Mouse (Mus musculus) lung, adult 2 months (tissue): ENCODE measurements around the gene Hpd. TPM values are rescaled to one million over a fixed set of nuclear protein-coding genes. Genes with fewer than 3 reads are reported as not detected.

Source experiments
- DNase-seq: peaks from one replicate; pipeline ENCODE4 v3.0.0; 2022
- H3K4me1 ChIP-seq: fragments of 200-500 bp; 2 replicates; pipeline ENCODE4 v1.6.1; 2011; ENCODE audit warnings: low read length; ENCODE audit not compliant: control insufficient read depth, insufficient read depth
- H3K4me3 ChIP-seq: fragments of 200-500 bp; replicated peaks from 2 replicates; pipeline ENCODE3; 2011; ENCODE audit warnings: low read depth, mild to moderate bottlenecking, control low read depth, low read length; ENCODE audit errors: extremely low read depth
- CTCF ChIP-seq: fragments of 200-500 bp; IDR thresholded peaks from 2 replicates; pipeline ENCODE4 v1.5.1; 2011; ENCODE audit warnings: mild to moderate bottlenecking, low read length, control low read depth; ENCODE audit not compliant: insufficient read depth
- POLR2A ChIP-seq: fragments of 200-500 bp; IDR thresholded peaks from 2 replicates; pipeline ENCODE4 v1.6.1; 2011; ENCODE audit warnings: low read depth, mild to moderate bottlenecking, control low read depth, low read length, borderline replicate concordance; ENCODE audit errors: extremely low read depth
- WGBS: fragments of 180-500 bp; shearing (Covaris S2); methylation state at CpG from one replicate; pipeline ENCODE4 v1.1.7; 2018; 5-methylcytosine and 5-hydroxymethylcytosine counted together
- polyA plus RNA-seq: library from polyadenylated mRNA; depleted of rRNA; stranded (reverse); fragments of >200 nt; gene quantifications from 2 replicates; pipeline ENCODE4 v1.2.3, GENCODE M21; 2012; rRNA removed

Gene Hpd
- polyA plus RNA-seq, 1 experiment, result 2.2 TPM

DNA sequence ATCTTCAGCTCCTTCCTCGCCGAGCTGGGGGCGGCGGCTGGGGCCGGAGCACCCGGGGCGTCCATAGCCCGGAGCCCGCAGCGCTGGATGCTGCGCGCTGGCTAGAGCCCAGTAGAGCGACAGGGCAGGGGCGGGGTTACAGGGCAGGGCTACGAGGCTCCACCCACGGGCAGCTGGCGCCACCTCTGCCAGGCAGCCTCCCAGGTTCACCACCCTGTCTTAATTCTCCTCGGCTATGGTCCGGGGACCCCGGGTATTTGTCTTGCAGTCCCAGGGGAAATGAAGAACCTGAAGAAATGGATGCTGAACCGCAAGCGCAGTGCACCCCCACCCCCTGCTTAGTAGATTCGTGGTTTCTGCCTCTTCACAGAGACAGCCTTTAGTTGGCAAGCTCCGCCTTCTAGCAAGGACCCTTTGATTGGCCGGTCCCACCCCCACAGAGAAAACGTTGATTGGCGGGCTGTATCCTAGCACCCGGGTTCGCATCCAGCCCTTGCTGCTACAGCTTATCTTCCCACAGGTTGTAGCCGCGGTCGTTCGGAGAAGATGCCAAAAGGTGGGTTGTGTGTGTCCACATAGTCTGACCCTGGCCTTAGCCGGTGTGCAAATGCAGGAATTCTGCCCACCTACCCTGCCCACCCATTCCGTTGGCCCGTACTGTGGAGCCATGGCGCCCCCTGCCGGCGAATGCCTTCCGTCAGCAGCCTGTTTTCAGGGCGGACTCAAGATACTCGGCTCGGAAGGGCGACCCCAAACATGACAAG, 50.0 kb downstream of the Hpd start, which contains the start of gene Rhof:
Rhof (minus strand) TSS at position 385 of the 764 bp plus-strand sequence.
- Histone ChIP-seq H3K4me1 (peaks cover 27% of the 10 kb centered on the region), H3K4me3 (peak within 1 kb of the TSS; percentile 47)
- WGBS, result 3% methylated on average over 44 of the region's 44 CpGs
- TF ChIP-seq CTCF (peak; percentile 73), POLR2A (peak; percentile 23; the same call in 1 of the 2 replicates)
- DNase-seq, result peak; percentile 86

GRCm38 (mm10) chr5:123130814-123131148, 51.7 kb downstream of the Hpd start:
- no peak for DNase-seq
- 76% methylated on average over 5 of the region's 5 CpGs for WGBS
- H3K4me1 ChIP-seq, result peaks cover 16% of the 10 kb centered on the region
- H3K4me3 ChIP-seq, result no peak overlapping the region
- no peak for TF ChIP-seq POLR2A
- TF ChIP-seq CTCF, result no peak

DNA sequence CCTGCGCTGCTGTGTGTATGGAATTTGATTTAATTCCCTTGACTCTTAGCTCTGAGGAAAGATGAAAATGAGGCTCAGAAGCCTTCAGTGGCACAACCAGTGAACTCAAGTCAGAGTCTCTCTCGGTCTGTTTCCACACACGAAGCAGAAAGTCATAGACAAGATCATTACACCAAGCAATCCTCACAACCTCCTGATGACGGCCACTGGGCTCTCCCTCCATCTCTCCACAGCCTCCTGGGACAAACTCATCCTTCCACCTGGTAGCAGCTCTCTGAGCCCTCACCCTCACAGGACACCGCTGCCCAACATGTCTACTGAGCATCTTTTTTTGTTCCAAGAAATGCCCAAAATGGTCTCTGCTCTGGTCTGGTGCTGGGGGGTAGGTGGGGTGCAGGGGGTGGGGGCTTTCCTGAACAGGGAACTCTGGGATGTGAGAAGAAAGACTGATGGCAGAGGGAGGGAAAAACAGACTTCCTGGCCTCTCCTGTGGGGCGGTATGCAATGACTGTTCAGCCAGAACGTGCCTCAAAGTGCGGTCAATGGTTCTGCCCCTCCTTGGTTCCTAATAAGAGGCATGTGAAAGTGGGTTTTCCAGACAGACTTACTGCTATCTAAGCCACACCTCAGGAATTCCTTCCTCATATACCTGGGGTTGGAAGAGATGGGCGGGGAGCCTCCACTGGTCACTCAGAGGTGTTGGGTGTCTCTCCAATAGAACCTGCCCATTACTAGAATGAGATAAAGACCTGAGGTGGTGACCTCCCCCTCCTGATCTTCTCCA, 52.3 kb downstream of the Hpd start:
- WGBS, result 83% methylated on average over 9 of the region's 9 CpGs
- DNase-seq, result no peak
- no peak overlapping the region for H3K4me3 ChIP-seq
- TF ChIP-seq CTCF (no peak), POLR2A (no peak)
- peaks cover 16% of the 10 kb centered on the region for H3K4me1 ChIP-seq

DNA sequence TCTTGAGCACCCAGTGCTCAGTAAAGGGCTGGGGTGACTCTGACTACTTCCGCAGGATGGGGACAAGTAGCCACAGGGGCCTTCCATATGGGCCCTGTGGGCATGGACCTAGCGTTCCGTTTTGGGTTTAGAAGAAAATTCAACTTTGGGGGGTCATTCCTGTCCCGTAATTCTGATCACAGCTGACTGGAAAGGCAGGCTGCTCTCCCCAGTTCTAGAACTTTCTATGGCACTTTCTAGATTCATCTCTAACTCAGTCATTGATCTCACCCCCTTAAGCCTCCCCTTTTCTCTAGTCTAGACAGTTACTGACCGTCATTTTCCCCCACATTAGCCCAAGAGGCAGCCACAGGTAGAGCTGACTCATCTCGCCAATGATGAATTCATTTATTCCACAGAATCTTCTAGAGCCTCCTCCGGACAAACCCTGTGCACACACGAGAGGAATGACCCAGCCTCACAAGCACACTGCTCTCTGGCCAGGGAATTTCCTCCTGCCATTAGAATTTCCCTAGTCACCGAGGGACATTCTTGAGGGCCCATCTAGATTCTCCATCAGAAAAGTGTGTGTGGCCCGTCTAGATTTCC, 53.3 kb downstream of the Hpd start:
- no peak for DNase-seq
- TF ChIP-seq CTCF, result no peak
- TF ChIP-seq POLR2A, result no peak
- WGBS, result 62% methylated on average over 10 of the region's 10 CpGs
- H3K4me3 ChIP-seq, result no peak overlapping the region
- H3K4me1 ChIP-seq, result peaks cover 13% of the 10 kb centered on the region

DNA sequence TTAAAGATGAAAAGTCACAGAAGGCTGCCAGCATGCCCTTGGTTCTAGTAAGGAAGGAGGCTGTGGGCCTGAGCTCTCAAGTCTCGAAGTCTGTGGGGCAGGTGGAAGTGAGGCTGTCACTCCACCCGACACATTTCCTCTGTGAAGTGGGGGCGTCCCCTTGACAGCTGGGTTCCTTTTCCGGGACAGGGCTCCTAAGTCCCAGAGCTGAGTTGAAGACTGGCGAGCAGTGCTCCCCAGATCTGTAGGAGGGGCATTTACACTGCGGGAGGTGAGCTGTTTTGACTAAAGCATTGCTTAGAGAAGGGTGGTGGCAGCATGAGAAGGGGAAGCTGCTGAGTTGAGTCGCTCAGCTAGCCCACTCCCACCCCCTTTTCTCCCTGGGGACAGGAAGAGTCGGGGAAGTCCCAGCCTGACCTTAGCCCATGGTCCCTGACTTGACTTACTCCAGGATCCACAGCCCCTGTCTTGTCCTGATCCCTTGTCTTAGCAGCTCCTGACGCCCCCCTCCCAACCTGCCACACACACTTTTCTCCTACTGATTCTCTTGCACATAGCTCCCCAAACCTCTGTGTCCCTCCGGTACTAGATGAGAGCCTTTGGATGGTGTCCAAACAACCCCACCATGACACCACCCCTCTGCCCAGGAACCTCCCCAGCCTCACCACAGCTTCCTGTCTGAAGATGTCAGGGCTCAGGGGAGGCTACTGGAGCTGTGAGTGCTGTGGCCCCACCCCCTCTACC, 53.9 kb downstream of the Hpd start:
- DNase-seq, result no peak
- TF ChIP-seq POLR2A (no peak), CTCF (no peak)
- H3K4me3 ChIP-seq, result peak overlapping the region; percentile 22
- peaks cover 13% of the 10 kb centered on the region for H3K4me1 ChIP-seq
- 29% methylated on average over 10 of the region's 10 CpGs for WGBS

DNA sequence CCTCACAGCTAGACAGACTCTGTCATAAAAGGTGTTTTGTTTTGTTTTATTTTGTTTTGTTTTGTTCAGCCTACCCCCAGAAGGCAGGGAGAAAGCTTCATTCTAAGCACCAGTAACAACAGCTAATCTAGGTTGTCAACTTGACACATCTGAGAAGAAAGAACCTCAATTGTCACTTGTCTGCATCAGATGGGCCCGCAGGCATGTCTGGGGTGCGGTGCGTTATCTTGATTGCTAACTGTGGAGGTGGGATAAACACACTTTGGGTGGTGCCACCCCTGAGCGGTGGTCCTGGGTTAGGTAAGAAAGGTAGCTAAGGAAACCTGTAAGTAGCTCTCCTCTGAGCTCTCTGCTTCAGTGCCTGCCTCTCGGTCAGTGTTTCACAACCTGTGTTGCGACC, 55.5 kb downstream of the Hpd start:
- peaks cover 5% of the 10 kb centered on the region for H3K4me1 ChIP-seq
- 71% methylated on average over 6 of the region's 6 CpGs for WGBS
- no peak for DNase-seq
- no peak for TF ChIP-seq POLR2A
- no peak for TF ChIP-seq CTCF
- H3K4me3 ChIP-seq, result no peak overlapping the region

- DNase-seq, result no peak
Observed at GRCm38 (mm10) chr5:123125638-123126406, 56.7 kb downstream of the Hpd start.

GRCm38 (mm10) chr5:123125105-123125504, 57.4 kb downstream of the Hpd start:
- Histone ChIP-seq H3K4me3 (no peak overlapping the region), H3K4me1 (peaks cover 2% of the 10 kb centered on the region; the same call in 1 of the 2 replicates)
- TF ChIP-seq CTCF (no peak), POLR2A (no peak)
- 68% methylated on average over 6 of the region's 6 CpGs for whole genome bisulfite sequencing
- no peak for DNase-seq

More at GRCm38 (mm10) chr5:123125638-123126406, 56.7 kb downstream of the Hpd start:
- Histone ChIP-seq H3K4me1 (peaks cover 2% of the 10 kb centered on the region; the same call in 1 of the 2 replicates), H3K4me3 (no peak overlapping the region)
- WGBS, result 58% methylated on average over 18 of the region's 18 CpGs
- TF ChIP-seq CTCF, result no peak
- no peak for TF ChIP-seq POLR2A

GRCm38 (mm10) chr5:123122181-123122580, 60.3 kb downstream of the Hpd start:
- Histone ChIP-seq H3K4me1 (no peaks in the 10 kb centered on the region), H3K4me3 (no peak overlapping the region)
- no peak for TF ChIP-seq POLR2A
- TF ChIP-seq CTCF, result peak; percentile 54
- 88% methylated on average over 4 of the region's 4 CpGs for WGBS
- DNase-seq, result no peak

Other genes with a start within 250 kb of the Hpd start
- 16.6 and 20.1 TPM in 2 replicates for gene Kdm2b, start 192.9 kb downstream of the Hpd start, polyA plus RNA-seq
- gene Orai1, start 167.7 kb downstream of the Hpd start, polyA plus RNA-seq, result 113 and 137 TPM in 2 replicates
- gene Morn3, start 135.7 kb downstream of the Hpd start, polyA plus RNA-seq, result 0.77 and 2.9 TPM in 2 replicates
- gene Tmem120b, start 114.3 kb downstream of the Hpd start, polyA plus RNA-seq, result 10.4 and 12.1 TPM in 2 replicates
- 10.0 and 10.8 TPM in 2 replicates for gene Rhof, start 50.0 kb downstream of the Hpd start, polyA plus RNA-seq
- gene Setd1b, start 40.5 kb downstream of the Hpd start, polyA plus RNA-seq, result 12.9 and 15.2 TPM in 2 replicates
- 19.3 and 21.5 TPM in 2 replicates for gene Psmd9, start 13.3 kb downstream of the Hpd start, polyA plus RNA-seq
- 6.3 and 9.1 TPM in 2 replicates for gene Wdr66, start 69.4 kb upstream of the Hpd start, polyA plus RNA-seq
- 9.4 and 11.9 TPM in 2 replicates for gene Bcl7a, start 161.1 kb upstream of the Hpd start, polyA plus RNA-seq
- 61.2 and 75.4 TPM in 2 replicates for gene Mlxip, start 212.1 kb upstream of the Hpd start, polyA plus RNA-seq